Mouse (Mus musculus) CH12.LX (cell line): ENCODE measurements at regions not wholly inside any gene's neighbourhood (a gene's known extent, or its start where the extent isn't known, plus 50 kb on each side); places are given as distances from the start of the nearest gene placed in this dataset.
"Not testable (repeated sequence)": the region's sequence is repeated elsewhere in the genome, so short reads cannot be mapped to it uniquely, and the experiment has no call there.

Experiments
- BHLHE40 ChIP-seq: IDR thresholded peaks from 2 replicates; pipeline ENCODE4 v1.6.1; 2011; ENCODE audit warnings: mild to moderate bottlenecking, low read depth, low read length, improper control_type of control experiment
- HCFC1 ChIP-seq: IDR thresholded peaks from 2 replicates; pipeline ENCODE4 v1.6.1; 2012; ENCODE audit warnings: low read depth, mild to moderate bottlenecking, inconsistent platforms, low read length, improper control_type of control experiment
- POLR2A ChIP-seq: IDR thresholded peaks from 2 replicates; pipeline ENCODE4 v1.6.1; 2011; ENCODE audit warnings: low read depth, mild to moderate bottlenecking, improper control_type of control experiment, low read length
- POLR2AphosphoS2 ChIP-seq: IDR thresholded peaks from 2 replicates; pipeline ENCODE4 v1.6.1; 2011; ENCODE audit warnings: low read depth, low read length, improper control_type of control experiment
- TCF12 ChIP-seq: IDR thresholded peaks from 2 replicates; pipeline ENCODE4 v1.6.1; 2014; ENCODE audit warnings: low read depth, mild to moderate bottlenecking, inconsistent platforms, low read length, improper control_type of control experiment

- TF ChIP-seq POLR2A, BHLHE40, POLR2AphosphoS2, HCFC1, TCF12: not testable (repeated sequence)
Measured at GRCm38 (mm10) chr10:69008679-69009078, 142.6 kb upstream of the Rhobtb1 start.
